Mouse (Mus musculus) spleen, adult 2 months (tissue): Measurements from ENCODE around the gene Snca.

ENCODE experiments used
- CTCF ChIP-seq: fragments of 200-500 bp; IDR thresholded peaks from 2 replicates; pipeline ENCODE4 v1.5.1; 2011; ENCODE audit warnings: mild to moderate bottlenecking, inconsistent platforms; ENCODE audit not compliant: insufficient read depth, insufficient read length, insufficient replicate concordance; ENCODE audit errors: extremely low read depth
- POLR2A ChIP-seq: fragments of 200-500 bp; IDR thresholded peaks from 2 replicates; pipeline ENCODE4 v1.6.1; 2011; ENCODE audit warnings: low read depth, low read length, inconsistent platforms

GRCm38 (mm10) chr6:60856599-60856998 lies 26.9 kb upstream of the Snca start:
- no peak for TF ChIP-seq CTCF
- TF ChIP-seq POLR2A = no peak
